Mouse (Mus musculus) limb, embryonic 11.5 days (tissue): ENCODE measurements around the gene P2rx1. TPM values are rescaled to one million over a fixed set of nuclear protein-coding genes. Genes with fewer than 3 reads are reported as not detected.

Experiments used
- ATAC-seq: fragments of 200-750 bp; cut with Nextera tagmentation; 2 replicates; pipeline ENCODE4 v1.8.0; 2017; ENCODE audit warnings: low read depth; ENCODE audit not compliant: insufficient number of reproducible peaks, low FRiP score, low TSS enrichment
- DNase-seq: peaks from one replicate; pipeline ENCODE4 v3.0.0-alpha.2; 2015; ENCODE audit warnings: low spot score
- H3K27ac ChIP-seq: fragments of 300-500 bp; sonication (generic); replicated peaks from 2 replicates; pipeline ENCODE4 v1.5.1; 2014; ENCODE audit warnings: low read depth, mild to moderate bottlenecking, low read length
- H3K27me3 ChIP-seq: fragments of 300-500 bp; sonication (generic); 2 replicates; pipeline ENCODE4 v1.6.1; 2014; ENCODE audit warnings: mild to moderate bottlenecking, low read length, mixed read lengths; ENCODE audit not compliant: control insufficient read depth, insufficient read depth
- H3K36me3 ChIP-seq: fragments of 300-500 bp; sonication (generic); 2 replicates; pipeline ENCODE4 v1.6.1; 2014; ENCODE audit warnings: mild to moderate bottlenecking, low read length, moderate library complexity, mixed read lengths; ENCODE audit not compliant: control insufficient read depth, insufficient read depth
- H3K4me1 ChIP-seq: fragments of 300-500 bp; sonication (generic); 2 replicates; pipeline ENCODE4 v1.6.1; 2014; ENCODE audit warnings: low read length, mixed read lengths; ENCODE audit not compliant: control insufficient read depth, insufficient read depth
- H3K4me2 ChIP-seq: fragments of 300-500 bp; sonication (generic); 2 replicates; pipeline ENCODE4 v1.6.1; 2014; ENCODE audit warnings: low read depth, mild to moderate bottlenecking, moderate library complexity; ENCODE audit not compliant: severe bottlenecking
- H3K4me3 ChIP-seq: fragments of 300-500 bp; sonication (generic); 2 replicates; pipeline ENCODE4 v1.5.1; 2014; ENCODE audit warnings: low read depth, low read length
- H3K9ac ChIP-seq: fragments of 300-500 bp; sonication (generic); 2 replicates; pipeline ENCODE4 v1.6.1; 2014; ENCODE audit warnings: mild to moderate bottlenecking, low read length
- H3K9me3 ChIP-seq: fragments of 300-500 bp; sonication (generic); 2 replicates; pipeline ENCODE4 v1.6.1; 2016; ENCODE audit warnings: low read length; ENCODE audit not compliant: control insufficient read depth
- WGBS: fragments of 180-500 bp; shearing (Covaris S2); extraction: QIAGEN DNeasy Blood & Tissue Kit; methylation state at CpG from one replicate; pipeline ENCODE4 v1.1.7; 2014; 5-methylcytosine and 5-hydroxymethylcytosine counted together
- polyA plus RNA-seq: library from polyadenylated mRNA; unstranded; fragments of >200 nt; fragmentation: Nextera tagmentation; extraction: Ambion mirVana; gene quantifications from 2 replicates; pipeline ENCODE4 v1.2.1, GENCODE M21; 2014

The P2rx1 gene
- polyA plus RNA-seq, 1 experiment from 2014 or later, result 1.3 TPM

GRCm38 (mm10) chr11:72957318-72957717, 41.6 kb upstream of the P2rx1 start:
- ATAC-seq (no peak), DNase-seq (no peak)
- Histone ChIP-seq H3K9ac (no peak overlapping the region), H3K4me1 (peaks cover 4% of the 10 kb centered on the region; the same call in 1 of the 2 replicates), H3K4me2 (no peak overlapping the region), H3K36me3 (no peaks in the 10 kb centered on the region), H3K27ac (no peak overlapping the region), H3K9me3 (no peaks in the 10 kb centered on the region), H3K27me3 (peaks cover 32% of the 10 kb centered on the region), H3K4me3 (no peak overlapping the region)
- WGBS, result 58% methylated on average over 2 of the region's 2 CpGs

GRCm38 (mm10) chr11:72959924-72960679, 38.8 kb upstream of the P2rx1 start:
- DNase-seq (no peak), ATAC-seq (no peak)
- Histone ChIP-seq H3K9me3 (no peaks in the 10 kb centered on the region), H3K36me3 (no peaks in the 10 kb centered on the region), H3K4me1 (peaks cover 4% of the 10 kb centered on the region; the same call in 1 of the 2 replicates), H3K4me3 (no peak overlapping the region), H3K27ac (no peak overlapping the region), H3K27me3 (peaks cover 43% of the 10 kb centered on the region), H3K9ac (no peak overlapping the region), H3K4me2 (no peak overlapping the region)
- WGBS, result 13% methylated on average over 15 of the region's 15 CpGs

GRCm38 (mm10) chr11:72960723-72961071, 38.2 kb upstream of the P2rx1 start:
- no peak overlapping the region for H3K27ac ChIP-seq
- H3K4me3 ChIP-seq, result peak overlapping the region; percentile 22
- H3K9me3 ChIP-seq, result no peaks in the 10 kb centered on the region
- peaks cover 43% of the 10 kb centered on the region for H3K27me3 ChIP-seq
- H3K36me3 ChIP-seq, result no peaks in the 10 kb centered on the region
- H3K4me2 ChIP-seq, result peak overlapping the region; percentile 44; the same call in 1 of the 2 replicates
- ATAC-seq, result no peak
- peak; percentile 35 for DNase-seq
- H3K4me1 ChIP-seq, result peaks cover 4% of the 10 kb centered on the region; the same call in 1 of the 2 replicates
- 2% methylated on average over 15 of the region's 15 CpGs for WGBS
- no peak overlapping the region for H3K9ac ChIP-seq

GRCm38 (mm10) chr11:72961072-72961980, 37.6 kb upstream of the P2rx1 start, which contains the start of gene Atp2a3:
TSS of gene Atp2a3 (plus strand) at chr11:72961169.
- no peak for DNase-seq
- Histone ChIP-seq H3K4me2 (peak within 1 kb of the TSS; percentile 44; the same call in 1 of the 2 replicates), H3K9ac (no peak within 1 kb of the TSS), H3K27me3 (peaks cover 43% of the 10 kb centered on the region), H3K4me3 (peak within 1 kb of the TSS; percentile 22), H3K9me3 (no peaks in the 10 kb centered on the region), H3K27ac (no peak within 1 kb of the TSS), H3K4me1 (peaks cover 4% of the 10 kb centered on the region; the same call in 1 of the 2 replicates), H3K36me3 (no peaks in the 10 kb centered on the region)
- 4% methylated on average over 67 of the region's 70 CpGs for WGBS
- no peak for ATAC-seq

- WGBS, result 62% methylated on average over 2 of the region's 2 CpGs
Observed at GRCm38 (mm10) chr11:72962378-72962777, 36.5 kb upstream of the P2rx1 start.

GRCm38 (mm10) chr11:72963058-72963788, 35.7 kb upstream of the P2rx1 start:
- DNase-seq (no peak), ATAC-seq (no peak)
- Histone ChIP-seq H3K4me3 (no peak overlapping the region), H3K27ac (no peak overlapping the region), H3K4me2 (no peak overlapping the region), H3K36me3 (no peaks in the 10 kb centered on the region), H3K27me3 (peaks cover 43% of the 10 kb centered on the region), H3K9me3 (no peaks in the 10 kb centered on the region), H3K4me1 (peaks cover 4% of the 10 kb centered on the region; the same call in 1 of the 2 replicates), H3K9ac (no peak overlapping the region)
- 45% methylated on average over 7 of the region's 7 CpGs for WGBS

More at GRCm38 (mm10) chr11:72962378-72962777, 36.5 kb upstream of the P2rx1 start:
- Histone ChIP-seq H3K4me3 (no peak overlapping the region), H3K36me3 (no peaks in the 10 kb centered on the region), H3K9ac (no peak overlapping the region), H3K9me3 (no peaks in the 10 kb centered on the region), H3K27ac (no peak overlapping the region), H3K4me2 (no peak overlapping the region), H3K27me3 (peaks cover 43% of the 10 kb centered on the region), H3K4me1 (peaks cover 4% of the 10 kb centered on the region; the same call in 1 of the 2 replicates)
- DNase-seq (no peak), ATAC-seq (no peak)

- Histone ChIP-seq H3K4me3 (no peak overlapping the region), H3K9me3 (no peaks in the 10 kb centered on the region), H3K36me3 (no peaks in the 10 kb centered on the region), H3K27ac (no peak overlapping the region), H3K4me2 (no peak overlapping the region), H3K9ac (no peak overlapping the region), H3K27me3 (peaks cover 43% of the 10 kb centered on the region), H3K4me1 (peaks cover 4% of the 10 kb centered on the region; the same call in 1 of the 2 replicates)
- DNase-seq, result no peak
- no peak for ATAC-seq
- 54% methylated on average over 3 of the region's 3 CpGs for WGBS
Observed at GRCm38 (mm10) chr11:72963789-72964294, 35.1 kb upstream of the P2rx1 start.
